Mouse (Mus musculus) testis, adult 2 months (tissue): ENCODE results near the gene Nsd2.

Experiments used
- CTCF ChIP-seq: fragments of 200-500 bp; IDR thresholded peaks from 2 replicates; pipeline ENCODE4 v1.5.1; 2012; ENCODE audit warnings: low read depth, mild to moderate bottlenecking, inconsistent platforms, low read length, moderate library complexity; ENCODE audit not compliant: control insufficient read depth, insufficient read depth, insufficient replicate concordance
- POLR2A ChIP-seq: fragments of 200-500 bp; IDR thresholded peaks from 2 replicates; pipeline ENCODE4 v1.6.1; 2012; ENCODE audit warnings: low read depth, mild to moderate bottlenecking, inconsistent platforms, low read length, moderate library complexity; ENCODE audit not compliant: control insufficient read depth

DNA sequence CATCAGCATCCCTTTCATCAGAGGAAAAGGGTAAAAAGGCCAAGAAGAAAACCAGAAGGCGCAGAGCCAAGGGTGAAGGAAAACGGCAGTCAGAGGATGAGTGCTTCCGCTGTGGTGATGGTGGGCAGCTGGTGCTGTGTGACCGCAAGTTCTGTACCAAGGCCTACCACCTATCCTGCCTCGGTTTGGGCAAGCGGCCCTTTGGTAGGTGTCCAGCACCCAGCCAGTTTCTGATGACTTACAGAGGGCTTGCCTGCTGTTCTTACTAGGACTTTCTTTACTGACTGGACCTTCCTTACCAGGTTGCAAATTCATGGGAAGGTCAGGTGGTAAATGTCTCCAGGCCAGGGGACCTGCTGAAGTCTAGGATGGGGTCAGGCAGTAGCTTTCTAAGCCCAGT lies 72.9 kb downstream of the Nsd2 start:
- TF ChIP-seq POLR2A (no peak), CTCF (no peak)
